Mouse (Mus musculus) C2C12 (cell line): ENCODE measurements around the gene Hvcn1. TPM values are rescaled to one million over a fixed set of nuclear protein-coding genes. Genes with fewer than 3 reads are reported as not detected.

Experiments used
- H3K27me3 ChIP-seq: one replicate; pipeline ENCODE4 v1.6.1; 2011; ENCODE audit not compliant: control insufficient read depth, insufficient read depth, insufficient read length
- H3K36me3 ChIP-seq: one replicate; pipeline ENCODE4 v1.6.1; 2011; ENCODE audit not compliant: control insufficient read depth, insufficient read depth
- H3K4me3 ChIP-seq: one replicate; pipeline ENCODE4 v1.5.1; 2011; ENCODE audit warnings: mild to moderate bottlenecking, control low read depth; ENCODE audit not compliant: poor library complexity, insufficient read depth, severe bottlenecking
- H3K79me2 ChIP-seq: one replicate; pipeline ENCODE4 v1.6.1; 2011; ENCODE audit not compliant: control insufficient read depth, insufficient read depth
- H3K79me3 ChIP-seq: one replicate; pipeline ENCODE4 v1.6.1; 2011; ENCODE audit warnings: low read depth, control low read depth
- H3ac ChIP-seq: one replicate; pipeline ENCODE3; 2011; ENCODE audit warnings: low read depth; ENCODE audit not compliant: control insufficient read depth, insufficient read length
- CEBPB ChIP-seq: IDR thresholded peaks from one replicate; pipeline ENCODE4 v1.6.1; 2011; ENCODE audit warnings: low read depth, mild to moderate bottlenecking, control low read depth, moderate library complexity
- CTCF ChIP-seq: IDR thresholded peaks from one replicate; pipeline ENCODE4 v1.5.1; 2011; ENCODE audit not compliant: control insufficient read depth, insufficient read depth, insufficient read length
- FOSL1 ChIP-seq: IDR thresholded peaks from one replicate; pipeline ENCODE4 v1.8.0; 2011; ENCODE audit warnings: mild to moderate bottlenecking, low read length; ENCODE audit not compliant: poor library complexity, insufficient read depth, severe bottlenecking
- MAX ChIP-seq: IDR thresholded peaks from one replicate; pipeline ENCODE4 v1.6.1; 2011; ENCODE audit warnings: mild to moderate bottlenecking, control low read depth
- MYOD1 ChIP-seq: IDR thresholded peaks from one replicate; pipeline ENCODE4 v1.6.1; 2011; ENCODE audit warnings: low read depth; ENCODE audit not compliant: control insufficient read depth, insufficient read length
- MYOG ChIP-seq: IDR thresholded peaks from one replicate; pipeline ENCODE4 v1.6.1; 2011; ENCODE audit not compliant: control insufficient read depth, insufficient read length; ENCODE audit errors: extremely low read depth
- USF1 ChIP-seq: IDR thresholded peaks from one replicate; pipeline ENCODE4 v1.6.1; 2011; ENCODE audit warnings: low read depth, mild to moderate bottlenecking, control low read depth, moderate library complexity
- long read RNA-seq, 2 experiments: library from polyadenylated mRNA; unstranded; transcript quantifications; one replicate each; pipeline ENCODE4 v2.0.0; 2019 to 2020
- polyA plus RNA-seq: library from polyadenylated mRNA; unstranded; fragments of >200 nt; fragmentation: generic; extraction: Trizol; gene quantifications from one replicate; pipeline ENCODE4 v1.2.1, GENCODE M21; 2012; ENCODE audit warnings: missing spikeins

The Hvcn1 gene
- polyA plus RNA-seq, result 0.02 TPM
- long read RNA-seq, experiment 1, partial matches to known transcripts, result 0 of 1 reads
- long read RNA-seq, experiment 1, other reads (novel, unspliced or antisense), result 0 of 1 reads
- long read RNA-seq, experiment 2, partial matches to known transcripts, result 0 of 1 reads
- long read RNA-seq, experiment 2, other reads (novel, unspliced or antisense), result 0 of 1 reads

DNA sequence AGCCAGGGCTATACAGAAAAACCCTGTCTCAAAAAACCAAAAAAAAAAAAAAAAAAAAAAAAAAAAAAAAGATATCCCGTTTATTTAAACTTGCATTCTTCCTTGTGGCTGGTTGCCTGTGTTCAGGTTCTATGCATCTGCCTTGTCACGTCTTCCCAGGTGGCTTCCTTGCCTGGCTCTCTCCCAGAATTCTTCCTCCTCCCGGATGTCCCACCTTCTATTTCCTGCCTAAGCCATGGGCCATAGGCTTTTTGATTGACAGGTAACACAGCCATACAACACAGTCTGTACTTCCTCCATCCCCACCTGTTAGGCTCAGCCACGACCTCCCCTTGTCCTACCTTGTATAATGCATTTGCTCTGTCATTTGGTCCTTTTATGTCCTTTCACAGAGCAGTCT lies at the start of gene Hvcn1:
Hvcn1 (plus strand) TSS at position 330 of the 400 bp plus-strand sequence.
- TF ChIP-seq CEBPB, result no peak
- no peak for TF ChIP-seq CTCF
- TF ChIP-seq MYOG, result no peak
- no peak for TF ChIP-seq MAX
- no peak for TF ChIP-seq MYOD1
- no peak for TF ChIP-seq USF1
- Histone ChIP-seq H3K4me3 (no peak within 1 kb of the TSS), H3ac (no peak within 1 kb of the TSS), H3K79me2 (no peaks in the 10 kb centered on the region), H3K79me3 (no peaks in the 10 kb centered on the region), H3K27me3 (peaks cover 47% of the 10 kb centered on the region), H3K36me3 (no peaks in the 10 kb centered on the region)

DNA sequence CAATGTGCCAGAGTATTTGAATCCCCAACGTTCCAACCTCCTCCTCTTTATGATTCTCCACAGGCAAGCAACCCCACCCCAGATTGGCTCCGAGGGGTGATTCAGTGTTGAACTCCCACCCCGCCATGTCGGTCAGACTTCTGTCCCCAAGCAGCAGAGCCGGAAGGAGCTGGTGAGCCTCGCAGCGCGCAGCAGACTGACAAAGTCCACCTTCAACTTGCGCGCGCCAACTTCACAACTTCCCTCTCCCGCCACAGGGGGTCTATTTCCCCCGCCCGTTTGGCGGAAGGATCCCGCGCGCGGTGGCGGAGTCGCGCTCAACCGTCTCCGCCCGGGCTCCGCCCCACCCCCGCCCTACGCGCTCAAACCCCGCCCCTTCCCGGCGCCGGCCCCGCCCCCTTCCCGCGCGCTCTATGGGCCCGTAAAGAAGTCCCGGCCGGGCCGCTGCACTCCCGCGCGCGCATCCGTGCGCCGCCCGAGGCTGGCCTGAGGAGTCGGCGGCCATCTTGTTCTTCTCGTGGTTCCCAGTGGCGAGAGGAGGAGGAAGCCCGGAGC lies 48.7 kb upstream of the Hvcn1 start, which contains the start of gene Ppp1cc:
Ppp1cc (plus strand) TSS at position 452 of the 555 bp plus-strand sequence.
- TF ChIP-seq USF1 (no peak), CEBPB (no peak), MYOG (no peak), FOSL1 (no peak), MAX (no peak), MYOD1 (no peak), CTCF (no peak)
- Histone ChIP-seq H3K79me3 (peaks cover 44% of the 10 kb centered on the region), H3ac (peak within 1 kb of the TSS; percentile 79), H3K79me2 (peaks cover 47% of the 10 kb centered on the region), H3K27me3 (no peaks in the 10 kb centered on the region), H3K36me3 (peaks cover 27% of the 10 kb centered on the region), H3K4me3 (peak within 1 kb of the TSS; percentile 79)

DNA sequence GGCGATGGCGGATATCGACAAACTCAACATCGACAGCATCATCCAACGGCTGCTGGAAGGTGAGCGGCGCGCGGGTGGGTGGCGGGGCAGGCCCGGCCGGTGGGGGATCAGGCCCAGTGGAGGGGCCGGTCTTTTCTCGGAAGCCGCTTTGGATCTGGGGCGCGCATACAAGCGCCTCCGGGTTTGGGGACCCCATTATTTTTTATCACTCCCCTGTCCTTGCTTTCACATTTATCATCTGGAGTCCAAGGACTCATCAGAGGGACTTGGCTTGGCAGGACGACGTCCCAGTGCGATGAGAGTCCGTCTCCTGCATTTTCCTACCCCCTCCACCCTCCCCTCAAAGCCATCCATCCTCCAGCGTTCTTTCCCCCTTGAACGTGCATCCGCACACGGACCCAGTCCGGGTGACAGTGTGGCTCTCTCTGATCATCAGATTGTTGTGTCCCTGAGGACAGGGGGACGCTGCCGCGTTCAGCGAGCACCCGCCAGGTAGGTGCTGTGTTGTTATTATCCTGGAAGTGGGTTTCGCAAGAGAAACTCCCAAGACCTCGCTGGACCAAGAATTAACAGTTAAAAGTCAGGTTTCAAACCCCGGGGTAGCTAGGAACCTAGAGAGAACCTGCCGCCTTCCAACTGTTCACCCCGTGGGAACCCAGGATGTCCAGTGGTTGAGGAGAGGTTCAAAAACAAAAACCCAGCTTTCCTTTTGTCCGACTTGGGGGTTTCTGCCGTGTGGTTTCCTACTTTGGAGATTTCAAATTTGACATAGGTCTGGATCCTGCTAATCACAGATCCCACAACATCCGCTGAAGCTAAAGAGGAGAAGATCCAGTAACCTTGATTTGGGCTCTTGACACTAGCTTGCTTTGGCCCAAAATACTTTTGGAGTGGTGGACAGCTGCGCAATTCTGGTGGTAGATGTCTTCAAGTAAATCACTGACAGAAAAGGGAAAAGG lies 47.8 kb upstream of the Hvcn1 start:
- TF ChIP-seq CEBPB, result peak; percentile 17
- TF ChIP-seq MYOG, result no peak
- peaks cover 54% of the 10 kb centered on the region for H3K79me3 ChIP-seq
- peak overlapping the region; percentile 79 for H3K4me3 ChIP-seq
- peak overlapping the region; percentile 79 for H3ac ChIP-seq
- peaks cover 37% of the 10 kb centered on the region for H3K36me3 ChIP-seq
- H3K79me2 ChIP-seq, result peaks cover 56% of the 10 kb centered on the region
- no peaks in the 10 kb centered on the region for H3K27me3 ChIP-seq

DNA sequence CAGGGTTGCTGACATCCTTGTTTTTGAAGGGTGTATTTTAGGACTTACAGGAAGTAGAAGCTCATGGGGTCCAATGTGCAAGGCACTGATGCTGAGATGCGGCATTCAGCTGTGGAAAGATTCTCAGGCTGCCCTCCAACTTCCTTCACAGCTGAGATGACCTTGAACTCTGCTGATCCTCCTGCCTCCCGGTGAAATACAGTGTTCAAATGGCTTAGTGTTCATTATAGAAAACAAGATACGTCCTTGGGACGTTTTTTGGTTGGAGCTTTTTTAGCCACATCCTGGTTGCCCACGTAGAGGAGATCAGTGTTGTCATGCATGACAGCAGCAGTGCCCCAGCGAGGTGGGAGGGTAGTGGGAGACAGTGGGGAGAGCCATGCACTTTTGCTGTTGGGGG lies 43.4 kb upstream of the Hvcn1 start:
- H3K36me3 ChIP-seq, result peaks cover 65% of the 10 kb centered on the region
- H3K4me3 ChIP-seq, result no peak overlapping the region
- peaks cover 94% of the 10 kb centered on the region for H3K79me3 ChIP-seq
- no peak for TF ChIP-seq FOSL1
- no peak for TF ChIP-seq CTCF
- TF ChIP-seq MAX, result no peak
- no peak for TF ChIP-seq MYOG
- TF ChIP-seq MYOD1, result no peak
- TF ChIP-seq USF1, result no peak
- TF ChIP-seq CEBPB, result no peak
- no peak overlapping the region for H3ac ChIP-seq
- no peaks in the 10 kb centered on the region for H3K27me3 ChIP-seq
- H3K79me2 ChIP-seq, result peaks cover 100% of the 10 kb centered on the region

DNA sequence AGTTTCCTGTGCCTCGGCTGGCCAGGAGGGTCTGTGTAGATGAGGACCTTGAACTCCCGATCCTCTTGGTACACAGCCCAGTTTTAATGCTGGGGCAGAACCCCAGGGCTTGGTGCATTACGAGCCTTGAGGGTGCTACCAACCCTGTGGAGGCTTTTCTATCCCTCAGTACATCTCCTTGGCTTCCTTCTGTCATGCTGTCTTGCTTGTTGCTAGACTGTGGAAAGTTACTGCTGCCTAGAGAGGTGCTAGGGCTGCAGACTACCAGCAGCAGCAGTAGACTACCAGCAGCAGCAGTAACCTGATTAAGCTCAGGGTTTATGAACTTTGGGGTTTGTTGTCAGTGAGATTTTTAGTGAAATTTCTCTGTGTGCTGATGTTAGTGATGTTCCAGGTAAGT lies 42.6 kb upstream of the Hvcn1 start:
- Histone ChIP-seq H3K79me3 (peaks cover 95% of the 10 kb centered on the region), H3K4me3 (no peak overlapping the region), H3K36me3 (peaks cover 72% of the 10 kb centered on the region), H3K79me2 (peaks cover 98% of the 10 kb centered on the region), H3ac (no peak overlapping the region), H3K27me3 (no peaks in the 10 kb centered on the region)
- TF ChIP-seq CTCF (no peak), MYOG (no peak), CEBPB (no peak)
